11 mouse cellular contexts compared by ENCODE assay signal in the genomic region with DNA sequence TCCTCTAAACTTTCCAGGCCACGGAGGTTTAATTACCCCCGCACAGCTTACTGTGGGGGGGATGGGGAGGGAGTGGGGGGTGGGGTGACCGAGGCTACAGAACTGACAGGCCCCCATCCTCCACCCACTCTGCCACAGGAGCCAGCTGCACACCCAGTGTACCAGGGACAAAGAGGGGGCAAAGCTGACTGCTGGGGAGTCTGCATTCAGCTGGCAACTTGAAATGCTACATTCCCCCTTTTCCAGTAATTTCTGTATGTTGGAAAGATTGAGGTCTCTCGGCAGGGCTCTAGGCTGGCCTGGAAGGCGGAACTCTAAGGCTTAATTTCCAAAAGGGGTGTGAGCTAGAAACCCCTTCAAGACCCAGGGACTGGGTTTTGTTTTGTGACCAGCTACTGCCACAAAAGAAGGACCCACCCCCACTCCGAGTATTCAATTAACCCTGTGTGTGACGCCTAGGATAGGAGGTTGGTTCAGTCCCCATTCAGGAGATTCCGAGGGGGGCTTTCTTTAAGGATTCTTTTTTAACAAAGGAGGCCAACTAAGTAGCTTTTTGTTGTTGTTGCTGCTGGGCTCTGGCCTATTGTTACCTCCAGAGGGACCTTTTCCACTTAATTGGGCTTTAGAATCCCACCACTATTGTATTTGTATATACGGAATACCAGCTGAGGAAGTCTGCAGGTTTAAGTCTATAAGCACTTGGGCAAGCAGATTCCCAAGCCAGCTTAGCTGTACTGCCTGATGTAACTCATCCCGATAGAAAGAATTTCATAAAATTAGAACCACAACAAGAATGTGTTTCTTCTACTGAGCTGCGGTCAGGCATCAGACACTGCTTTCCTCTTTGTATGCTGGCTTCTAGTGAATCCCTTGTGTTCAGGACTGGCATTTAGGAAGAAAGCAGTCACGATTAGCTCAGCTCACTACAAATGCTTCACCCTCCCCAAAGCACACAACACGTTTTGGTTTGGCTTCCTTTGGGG.
DNase-seq lines count a peak whose midpoint lies in the region; ATAC-seq and TF ChIP-seq lines count a peak whose summit lies in the region.
"Had no signal": no experiment of that assay in that cellular context is flagged by ENCODE, and none has a peak within 500 bp of the region (broad histone marks: within the 10 kb centered on the region; RNA-seq: fewer than 3 reads in every experiment).

No protein-coding gene starts in this region.

- no peak for TF ChIP-seq CTCF in kidney, adult 2 months (conservative IDR thresholded peaks at IDR 0.05; ENCODE audit: insufficient read depth, insufficient read length, low read depth, low read length)
- no peak for TF ChIP-seq CTCF in cerebellum, adult 2 months (IDR thresholded peaks at IDR 0.05; ENCODE audit: borderline replicate concordance, insufficient read depth, low read depth, low read length)

- DNase-seq in kidney, adult 2 months, result no peak
- peak; percentile 71 for DNase-seq in embryonic facial prominence, embryonic 14.5 days (ENCODE audit: low spot score)
- peak; percentile 70 for DNase-seq in neural tube, embryonic 11.5 days (ENCODE audit: low spot score)
- no peak for DNase-seq in frontal cortex, adult 2 months (ENCODE audit: extremely low spot score in 1 of 2, low spot score in 1 of 2)
- DNase-seq in B cell, adult 2 months, result no peak
- DNase-seq in cerebellum, adult 2 months, result no peak
- DNase-seq: gastrocnemius, postnatal 36 days had no signal

- no peaks in the 10 kb centered on the region for H3K36me3 ChIP-seq in kidney, embryonic 15.5 days
- no peaks in the 10 kb centered on the region for H3K36me3 ChIP-seq in kidney, adult 2 months (ENCODE audit: control insufficient read depth, insufficient read depth, low read length)
- no peaks in the 10 kb centered on the region for H3K36me3 ChIP-seq in embryonic facial prominence, embryonic 14.5 days (ENCODE audit: control insufficient read depth, insufficient read depth, low read length)
- no peaks in the 10 kb centered on the region for H3K36me3 ChIP-seq in hindbrain, embryonic 15.5 days
- H3K36me3 ChIP-seq in neural tube, embryonic 11.5 days (ENCODE audit: control insufficient read depth, insufficient read depth, low read length), result no peaks in the 10 kb centered on the region
- H3K36me3 ChIP-seq: liver, embryonic 12.5 days had no signal

- H3K4me1 ChIP-seq in kidney, embryonic 15.5 days, result peaks cover 16% of the 10 kb centered on the region
- no peaks in the 10 kb centered on the region for H3K4me1 ChIP-seq in kidney, adult 2 months (ENCODE audit: control insufficient read depth, insufficient read depth, low read length)
- peaks cover 15% of the 10 kb centered on the region for H3K4me1 ChIP-seq in embryonic facial prominence, embryonic 14.5 days (ENCODE audit: control insufficient read depth, insufficient read depth, low read length)
- H3K4me1 ChIP-seq in hindbrain, embryonic 15.5 days (replicated peaks), result peaks cover 28% of the 10 kb centered on the region
- H3K4me1 ChIP-seq in neural tube, embryonic 11.5 days (ENCODE audit: control insufficient read depth, insufficient read depth, low read length), result peaks cover 6% of the 10 kb centered on the region
- H3K4me1 ChIP-seq in cerebellum, adult 2 months (ENCODE audit: control insufficient read depth, insufficient read depth, low read length), result no peaks in the 10 kb centered on the region
- H3K4me1 ChIP-seq: liver, embryonic 12.5 days had no signal

- H3K9ac ChIP-seq in kidney, embryonic 15.5 days, result no peak overlapping the region
- no peak overlapping the region for H3K9ac ChIP-seq in embryonic facial prominence, embryonic 14.5 days (ENCODE audit: low read depth, low read length)
- no peak overlapping the region for H3K9ac ChIP-seq in hindbrain, embryonic 15.5 days
- H3K9ac ChIP-seq in neural tube, embryonic 11.5 days (ENCODE audit: low read length), result peak overlapping the region; percentile 12; the same call in 1 of the 2 replicates
- H3K9ac ChIP-seq: liver, embryonic 12.5 days had no signal

- H3K27ac ChIP-seq in kidney, embryonic 15.5 days, result no peak overlapping the region
- H3K27ac ChIP-seq in kidney, adult 2 months (ENCODE audit: insufficient read depth, low read depth, low read length), result no peak overlapping the region
- H3K27ac ChIP-seq in embryonic facial prominence, embryonic 14.5 days (replicated peaks; ENCODE audit: low read depth, low read length), result peak overlapping the region; percentile 46; the same call in 1 of the 2 replicates
- peak overlapping the region; percentile 13; the same call in 1 of the 2 replicates for H3K27ac ChIP-seq in hindbrain, embryonic 15.5 days (replicated peaks)
- H3K27ac ChIP-seq in neural tube, embryonic 11.5 days (ENCODE audit: low read depth, low read length), result peak overlapping the region; percentile 67
- no peak overlapping the region for H3K27ac ChIP-seq in cerebellum, adult 2 months (ENCODE audit: insufficient read depth, low read length)
- H3K27ac ChIP-seq: layer of hippocampus, adult 2 months; liver, embryonic 12.5 days had no signal

- WGBS in kidney, embryonic 15.5 days, result 36% methylated on average over 13 of the region's 13 CpGs
- WGBS in kidney, adult 2 months, result 54% methylated on average over 13 of the region's 13 CpGs
- 18% methylated on average over 13 of the region's 13 CpGs for WGBS in embryonic facial prominence, embryonic 14.5 days
- WGBS in hindbrain, embryonic 15.5 days, result 10% methylated on average over 13 of the region's 13 CpGs
- 10% methylated on average over 13 of the region's 13 CpGs for WGBS in neural tube, embryonic 11.5 days
- WGBS in cerebellum, adult 2 months, result 45% methylated on average over 13 of the region's 13 CpGs

- TF ChIP-seq POLR2A in kidney, adult 2 months (IDR thresholded peaks at IDR 0.05; ENCODE audit: low read depth, low read length), result no peak
- TF ChIP-seq POLR2A in cerebellum, adult 2 months (IDR thresholded peaks at IDR 0.05; ENCODE audit: borderline replicate concordance, insufficient read depth, low read length), result no peak

- H3K4me3 ChIP-seq in kidney, embryonic 15.5 days (replicated peaks), result no peak overlapping the region
- no peak overlapping the region for H3K4me3 ChIP-seq in kidney, adult 2 months (ENCODE audit: insufficient read depth, low read depth, low read length)
- H3K4me3 ChIP-seq in embryonic facial prominence, embryonic 14.5 days (ENCODE audit: low read depth, low read length), result no peak overlapping the region
- H3K4me3 ChIP-seq in hindbrain, embryonic 15.5 days, result no peak overlapping the region
- no peak overlapping the region for H3K4me3 ChIP-seq in neural tube, embryonic 11.5 days (ENCODE audit: low read depth, low read length)
- no peak overlapping the region for H3K4me3 ChIP-seq in cerebellum, adult 2 months (replicated peaks; ENCODE audit: insufficient read depth, low read depth, low read length)
- H3K4me3 ChIP-seq: layer of hippocampus, adult 2 months; liver, embryonic 12.5 days had no signal

- no peaks in the 10 kb centered on the region for H3K27me3 ChIP-seq in kidney, embryonic 15.5 days
- H3K27me3 ChIP-seq in kidney, adult 2 months (replicated peaks; ENCODE audit: control insufficient read depth, insufficient read depth, low read length), result no peaks in the 10 kb centered on the region
- H3K27me3 ChIP-seq in embryonic facial prominence, embryonic 14.5 days (replicated peaks; ENCODE audit: control insufficient read depth, insufficient read depth, low read length), result no peaks in the 10 kb centered on the region
- H3K27me3 ChIP-seq in hindbrain, embryonic 15.5 days, result no peaks in the 10 kb centered on the region
- no peaks in the 10 kb centered on the region for H3K27me3 ChIP-seq in neural tube, embryonic 11.5 days (ENCODE audit: control insufficient read depth, insufficient read depth, low read length)
- no peaks in the 10 kb centered on the region for H3K27me3 ChIP-seq in cerebellum, adult 2 months (ENCODE audit: control insufficient read depth, insufficient read depth, low read length)
- H3K27me3 ChIP-seq: liver, embryonic 12.5 days had no signal

- H3K9me3 ChIP-seq in kidney, embryonic 15.5 days (replicated peaks), result no peaks in the 10 kb centered on the region
- no peaks in the 10 kb centered on the region for H3K9me3 ChIP-seq in embryonic facial prominence, embryonic 14.5 days (ENCODE audit: control insufficient read depth, low read length)
- no peaks in the 10 kb centered on the region for H3K9me3 ChIP-seq in hindbrain, embryonic 15.5 days
- no peaks in the 10 kb centered on the region for H3K9me3 ChIP-seq in neural tube, embryonic 11.5 days (ENCODE audit: control insufficient read depth, low read length)
- H3K9me3 ChIP-seq: liver, embryonic 12.5 days had no signal

- no peak overlapping the region for H3K4me2 ChIP-seq in kidney, embryonic 15.5 days
- H3K4me2 ChIP-seq in embryonic facial prominence, embryonic 14.5 days (ENCODE audit: low read depth, low read length), result no peak overlapping the region
- no peak overlapping the region for H3K4me2 ChIP-seq in hindbrain, embryonic 15.5 days
- no peak overlapping the region for H3K4me2 ChIP-seq in neural tube, embryonic 11.5 days (ENCODE audit: low read depth)
- H3K4me2 ChIP-seq: liver, embryonic 12.5 days had no signal

- ATAC-seq in kidney, embryonic 15.5 days (replicated peaks; ENCODE audit: low FRiP score), result 0 out of 2 replicates have a peak, but pooled peaks have one; percentile 49
- peak; percentile 87 for ATAC-seq in embryonic facial prominence, embryonic 14.5 days (ENCODE audit: low read depth)
- ATAC-seq in hindbrain, embryonic 15.5 days (ENCODE audit: low FRiP score, low read depth), result peak; percentile 27; the same call in 1 of the 2 replicates
- ATAC-seq in neural tube, embryonic 11.5 days (ENCODE audit: insufficient read depth, low FRiP score, low TSS enrichment), result peak; percentile 90
- ATAC-seq: liver, embryonic 12.5 days had no signal

Comparison
In these comparisons a context has a peak if more than half of its experiments do, and no peak if none do; other contexts are left out.
1. ATAC-seq: peak in every context shown above with its lines; median percentile 90 in neural tube, embryonic 11.5 days; 87 in embryonic facial prominence, embryonic 14.5 days; 49 in kidney, embryonic 15.5 days; 27 in hindbrain, embryonic 15.5 days.
2. H3K27ac ChIP-seq: peak in embryonic facial prominence, embryonic 14.5 days (single experiment), hindbrain, embryonic 15.5 days (single experiment) and neural tube, embryonic 11.5 days (single experiment); none in kidney, embryonic 15.5 days (single experiment), kidney, adult 2 months (single experiment) and cerebellum, adult 2 months (single experiment).
3. DNase-seq: peak in embryonic facial prominence, embryonic 14.5 days (single experiment) and neural tube, embryonic 11.5 days (single experiment); none in kidney, adult 2 months (single experiment), frontal cortex, adult 2 months (0 of 2), B cell, adult 2 months (0 of 2) and cerebellum, adult 2 months (0 of 2).